Mouse (Mus musculus): ENCODE data around the gene Ap1s2. TPM values are rescaled to one million over a fixed set of nuclear protein-coding genes. Genes with fewer than 3 reads are reported as not detected.

Gene Ap1s2
- 14.6 and 25.1 TPM in 2 replicates for polyA plus RNA-seq (2015; fragmentation: Nextera tagmentation; extraction: Ambion mirVana)

GRCm38 (mm10) chrX:163908337-163909250 is at the start of gene Ap1s2:
Ap1s2 (plus strand) TSS chrX:163909017.

GRCm38 (mm10) chrX:163958467-163958875 is 49.7 kb downstream of the Ap1s2 start, which contains the start of gene Zrsr2:
Zrsr2 (minus strand) TSS chrX:163958661.

Other genes with a start within 250 kb of the Ap1s2 start
- 0.72 and 1.2 TPM in 2 replicates for gene Rnf138rt1, start 147.7 kb upstream of the Ap1s2 start, polyA plus RNA-seq (2015; fragmentation: Nextera tagmentation; extraction: Ambion mirVana)
- gene Zrsr2, start 49.6 kb downstream of the Ap1s2 start, polyA plus RNA-seq (2015; fragmentation: Nextera tagmentation; extraction: Ambion mirVana) = 43.2 and 50.2 TPM in 2 replicates
- gene Car5b, start 119.0 kb downstream of the Ap1s2 start, polyA plus RNA-seq (2015; fragmentation: Nextera tagmentation; extraction: Ambion mirVana) = 0.58 and 1.1 TPM in 2 replicates
- 11.8 and 13.4 TPM in 2 replicates for gene Siah1b, start 167.5 kb downstream of the Ap1s2 start, polyA plus RNA-seq (2015; fragmentation: Nextera tagmentation; extraction: Ambion mirVana)
- 1.4 TPM in 2 replicates for gene Cltrn, start 179.8 kb downstream of the Ap1s2 start, polyA plus RNA-seq (2015; fragmentation: Nextera tagmentation; extraction: Ambion mirVana)
- 80.0 and 110 TPM in 2 replicates for gene Ace2, start 230.3 kb downstream of the Ap1s2 start, polyA plus RNA-seq (2015; fragmentation: Nextera tagmentation; extraction: Ambion mirVana)

Data from adrenal gland, postnatal 0 days (tissue).